Mouse (Mus musculus) G1E (cell line): ENCODE data around the gene Ddx39b.

Experiments used
- CTCF ChIP-seq: IDR thresholded peaks from 2 replicates; pipeline ENCODE4 v1.5.1; 2012; ENCODE audit warnings: low read depth, low read length, inconsistent platforms, mixed read lengths
- GATA1 ChIP-seq: IDR thresholded peaks from 2 replicates; pipeline ENCODE4 v1.6.1; 2012; ENCODE audit warnings: borderline replicate concordance, low read length, inconsistent platforms, mixed read lengths
- POLR2AphosphoS5 ChIP-seq: IDR thresholded peaks from 2 replicates; pipeline ENCODE4 v1.6.1; 2012; ENCODE audit warnings: low read depth, low read length, inconsistent platforms; ENCODE audit not compliant: insufficient replicate concordance

- TF ChIP-seq CTCF (no peak), POLR2AphosphoS5 (no peak), GATA1 (no peak)
Measured at GRCm38 (mm10) chr17:35192924-35193323, 48.6 kb upstream of the Ddx39b start.
